In the genomic region with DNA sequence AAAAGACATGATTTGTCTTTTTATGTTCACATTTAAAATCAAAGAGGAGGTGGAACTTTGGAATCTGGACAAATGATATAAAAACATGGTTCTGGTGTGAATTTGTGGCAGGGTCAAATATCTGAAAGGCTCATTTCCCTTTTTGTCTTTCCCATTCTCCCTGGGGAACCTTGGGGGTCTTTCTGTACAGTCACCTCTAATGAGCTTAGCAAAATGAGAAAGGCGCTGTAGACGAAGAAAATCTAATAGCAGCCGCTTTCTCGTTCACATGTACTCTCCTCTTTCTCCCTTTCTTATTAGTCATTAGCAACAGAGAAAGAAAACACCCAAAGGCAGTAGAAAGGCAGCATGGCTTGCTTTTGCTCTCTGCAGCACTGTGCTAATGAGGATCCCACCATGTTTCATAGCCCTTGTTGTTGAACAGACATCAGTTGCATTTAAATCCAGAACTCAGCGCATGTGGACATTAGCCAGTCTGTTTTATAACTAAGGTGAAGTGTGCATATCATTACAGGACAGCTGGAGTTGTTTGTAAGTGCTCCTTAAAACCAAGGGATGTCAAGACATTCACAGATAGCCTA, we compare ENCODE assay signal across 20 mouse cellular contexts.
DNase-seq lines count a peak whose midpoint lies in the region; ATAC-seq and TF ChIP-seq lines count a peak whose summit lies in the region.
"Had no signal": no experiment of that assay in that cellular context is flagged by ENCODE, and none has a peak within 500 bp of the region (broad histone marks: within the 10 kb centered on the region; RNA-seq: fewer than 3 reads in every experiment).

No protein-coding gene starts in this region.

- no peak overlapping the region for H3K27ac ChIP-seq in kidney, embryonic 14.5 days (ENCODE audit: low read depth, low read length)
- no peak overlapping the region for H3K27ac ChIP-seq in forebrain, embryonic 13.5 days
- no peak overlapping the region for H3K27ac ChIP-seq in forebrain, embryonic 15.5 days (replicated peaks)
- H3K27ac ChIP-seq in midbrain, embryonic 15.5 days, result no peak overlapping the region
- no peak overlapping the region for H3K27ac ChIP-seq in left cerebral cortex, adult 2 months
- H3K27ac ChIP-seq: embryonic facial prominence, embryonic 13.5 days; heart, embryonic 15.5 days; hindbrain, embryonic 10.5 days; hindbrain, embryonic 15.5 days had no signal

- H3K4me3 ChIP-seq in kidney, embryonic 14.5 days (ENCODE audit: low read length), result no peak overlapping the region
- no peak overlapping the region for H3K4me3 ChIP-seq in forebrain, embryonic 13.5 days
- no peak overlapping the region for H3K4me3 ChIP-seq in forebrain, embryonic 15.5 days
- H3K4me3 ChIP-seq in midbrain, embryonic 15.5 days, result no peak overlapping the region
- H3K4me3 ChIP-seq in left cerebral cortex, adult 2 months, result no peak overlapping the region
- H3K4me3 ChIP-seq: embryonic facial prominence, embryonic 13.5 days; heart, embryonic 15.5 days; hindbrain, embryonic 10.5 days; hindbrain, embryonic 15.5 days had no signal

- H3K9me3 ChIP-seq in kidney, embryonic 14.5 days (ENCODE audit: control insufficient read depth, low read length), result no peaks in the 10 kb centered on the region
- no peaks in the 10 kb centered on the region for H3K9me3 ChIP-seq in forebrain, embryonic 13.5 days (replicated peaks)
- no peaks in the 10 kb centered on the region for H3K9me3 ChIP-seq in forebrain, embryonic 15.5 days
- no peaks in the 10 kb centered on the region for H3K9me3 ChIP-seq in midbrain, embryonic 15.5 days
- H3K9me3 ChIP-seq: embryonic facial prominence, embryonic 13.5 days; heart, embryonic 15.5 days; hindbrain, embryonic 10.5 days; hindbrain, embryonic 15.5 days had no signal

- no peaks in the 10 kb centered on the region for H3K4me1 ChIP-seq in kidney, embryonic 14.5 days (ENCODE audit: control insufficient read depth, insufficient read depth, low read length)
- H3K4me1 ChIP-seq in forebrain, embryonic 13.5 days, result peaks cover 19% of the 10 kb centered on the region
- peaks cover 10% of the 10 kb centered on the region; the same call in 1 of the 2 replicates for H3K4me1 ChIP-seq in forebrain, embryonic 15.5 days
- H3K4me1 ChIP-seq in midbrain, embryonic 15.5 days, result peaks cover 8% of the 10 kb centered on the region; the same call in 1 of the 2 replicates
- H3K4me1 ChIP-seq: embryonic facial prominence, embryonic 13.5 days; hindbrain, embryonic 10.5 days; hindbrain, embryonic 15.5 days had no signal

- H3K36me3 ChIP-seq in kidney, embryonic 14.5 days (ENCODE audit: control insufficient read depth, insufficient read depth, low read length), result no peaks in the 10 kb centered on the region
- no peaks in the 10 kb centered on the region for H3K36me3 ChIP-seq in forebrain, embryonic 13.5 days (ENCODE audit: poor library complexity, severe bottlenecking)
- no peaks in the 10 kb centered on the region for H3K36me3 ChIP-seq in forebrain, embryonic 15.5 days
- no peaks in the 10 kb centered on the region for H3K36me3 ChIP-seq in midbrain, embryonic 15.5 days (replicated peaks)
- H3K36me3 ChIP-seq: embryonic facial prominence, embryonic 13.5 days; heart, embryonic 15.5 days; hindbrain, embryonic 10.5 days; hindbrain, embryonic 15.5 days had no signal

- ATAC-seq in kidney, embryonic 14.5 days (ENCODE audit: low FRiP score, low TSS enrichment), result no peak
- peak; percentile 55; the same call in 1 of the 2 replicates for ATAC-seq in forebrain, embryonic 13.5 days
- peak; percentile 55; the same call in 1 of the 2 replicates for ATAC-seq in forebrain, embryonic 15.5 days (replicated peaks)
- ATAC-seq in midbrain, embryonic 15.5 days (replicated peaks), result peak; percentile 33; the same call in 1 of the 2 replicates
- ATAC-seq: inflammation-experienced regulatory T-cells, adult 6 months; intestine, postnatal 0 days had no signal

- TF ChIP-seq CTCF in left cerebral cortex, adult 2 months (IDR thresholded peaks at IDR 0.05), result no peak

- H3K27me3 ChIP-seq in kidney, embryonic 14.5 days (ENCODE audit: control insufficient read depth, insufficient read depth, low read length), result no peaks in the 10 kb centered on the region
- H3K27me3 ChIP-seq in forebrain, embryonic 13.5 days, result peaks cover 6% of the 10 kb centered on the region; the same call in 1 of the 2 replicates
- no peaks in the 10 kb centered on the region for H3K27me3 ChIP-seq in forebrain, embryonic 15.5 days
- no peaks in the 10 kb centered on the region for H3K27me3 ChIP-seq in midbrain, embryonic 15.5 days (replicated peaks)
- H3K27me3 ChIP-seq: embryonic facial prominence, embryonic 13.5 days; heart, embryonic 15.5 days; hindbrain, embryonic 15.5 days had no signal

- intact Hi-C loops in left cerebral cortex, adult 2 months (cut with DNase I), result no loop called here

- H3K9ac ChIP-seq in kidney, embryonic 14.5 days (ENCODE audit: low read depth, low read length), result 0 out of 2 replicates have a peak overlapping the region, but pooled peaks have one; percentile 19
- no peak overlapping the region for H3K9ac ChIP-seq in forebrain, embryonic 13.5 days
- no peak overlapping the region for H3K9ac ChIP-seq in forebrain, embryonic 15.5 days (replicated peaks)
- no peak overlapping the region for H3K9ac ChIP-seq in midbrain, embryonic 15.5 days
- H3K9ac ChIP-seq: embryonic facial prominence, embryonic 13.5 days; heart, embryonic 15.5 days; hindbrain, embryonic 15.5 days had no signal

- H3K4me2 ChIP-seq in kidney, embryonic 14.5 days (replicated peaks; ENCODE audit: low read depth, low read length), result no peak overlapping the region
- H3K4me2 ChIP-seq in forebrain, embryonic 13.5 days, result no peak overlapping the region
- no peak overlapping the region for H3K4me2 ChIP-seq in forebrain, embryonic 15.5 days (replicated peaks)
- no peak overlapping the region for H3K4me2 ChIP-seq in midbrain, embryonic 15.5 days
- H3K4me2 ChIP-seq: embryonic facial prominence, embryonic 13.5 days; heart, embryonic 11.5 days; heart, embryonic 15.5 days; hindbrain, embryonic 15.5 days had no signal

- no peak for DNase-seq in kidney, postnatal 10 days
- DNase-seq in left cerebral cortex, adult 2 months (ENCODE audit: extremely low spot score in 1 of 2, low spot score in 2 of 2), result no peak
- no peak for DNase-seq in adrenal gland, postnatal 36 days
- DNase-seq: adrenal gland, adult 8-10 months; cerebellum, adult 18-20 months; cerebellum, adult 9-11 months; cerebellum, postnatal 36 days; gastrocnemius, postnatal 10 days; heart, adult 18-20 months had no signal

- 67% methylated on average over 5 of the region's 5 CpGs for WGBS in kidney, embryonic 14.5 days
- 4% methylated on average over 5 of the region's 5 CpGs for WGBS in forebrain, embryonic 13.5 days
- 7% methylated on average over 5 of the region's 5 CpGs for WGBS in forebrain, embryonic 15.5 days
- 38% methylated on average over 5 of the region's 5 CpGs for WGBS in midbrain, embryonic 15.5 days
